Mouse (Mus musculus) naive thymus-derived CD4-positive, alpha-beta T cell, adult 2 months (primary cell): ENCODE results near the gene Samd4.

ENCODE experiments used
- DNase-seq: peaks from one replicate; pipeline ENCODE4 v3.0.0-alpha.2; 2011; ENCODE audit warnings: low read depth

The Samd4 gene

GRCm38 (mm10) chr14:47074045-47074666 lies 191.5 kb downstream of the Samd4 start:
- no peak for DNase-seq

DNA sequence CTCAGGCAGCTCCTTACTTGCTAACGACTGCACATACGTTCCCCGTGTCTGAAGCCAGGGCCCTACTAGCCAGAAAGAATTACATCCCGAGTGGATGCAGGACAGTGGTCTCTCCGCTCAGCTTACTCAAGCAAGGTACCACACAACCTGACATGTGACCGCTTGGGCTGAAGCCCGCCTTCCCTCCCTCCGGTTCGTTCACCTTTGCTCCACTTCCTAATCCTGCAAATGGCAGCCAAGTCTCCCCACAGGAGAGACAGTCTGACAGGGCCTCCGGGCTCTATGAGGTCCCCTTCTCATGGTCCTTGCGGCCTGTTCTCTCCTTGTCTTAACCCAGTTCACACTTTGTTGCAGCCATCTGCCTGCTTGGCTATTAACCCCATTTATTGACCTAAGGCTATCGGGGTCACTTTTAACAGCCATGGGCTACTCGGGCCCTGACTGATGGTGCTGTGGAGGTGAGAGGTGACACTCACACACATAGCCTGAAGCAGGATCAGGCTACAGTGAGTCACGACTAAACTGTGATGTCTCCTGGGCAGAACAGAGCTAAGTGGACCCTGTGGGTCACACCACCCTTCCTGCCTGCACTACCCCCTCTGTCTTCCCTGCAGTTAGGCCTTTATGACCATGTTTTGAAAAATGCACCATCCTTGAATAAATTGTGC lies 192.5 kb downstream of the Samd4 start:
- DNase-seq, result no peak

- no peak for DNase-seq
These were observed 193.2 kb downstream of the Samd4 start for GRCm38 (mm10) chr14:47075856-47076255.

DNA sequence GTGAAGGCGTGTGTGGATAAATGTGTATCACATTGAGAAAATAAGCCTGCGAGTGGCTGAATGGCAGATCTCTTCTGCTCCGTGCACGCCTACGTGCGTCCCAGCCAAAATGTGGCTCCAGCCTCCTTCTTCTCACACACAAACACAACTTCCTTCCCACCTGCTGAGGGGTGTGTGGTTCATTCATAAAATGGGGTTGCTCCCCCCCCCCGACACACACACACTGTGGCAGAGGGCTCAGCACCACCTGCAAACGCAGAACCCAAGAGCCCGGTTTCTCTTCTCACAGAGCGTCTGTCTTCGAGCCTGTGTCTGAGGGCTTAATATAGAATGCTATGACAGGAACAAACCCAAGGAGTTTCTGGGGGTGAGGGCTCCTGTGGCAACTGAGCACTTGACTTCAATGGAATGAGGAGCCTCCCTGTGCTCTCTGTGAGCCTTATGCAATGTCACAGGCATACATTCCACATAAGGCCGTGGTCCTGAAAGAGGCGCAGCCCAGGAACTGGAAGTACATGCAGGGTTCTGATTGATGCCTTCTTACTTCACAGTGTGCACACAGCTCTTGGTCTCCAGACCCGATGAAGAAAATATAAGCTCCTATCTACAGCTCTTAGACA lies 194.4 kb downstream of the Samd4 start:
- no peak for DNase-seq

DNA sequence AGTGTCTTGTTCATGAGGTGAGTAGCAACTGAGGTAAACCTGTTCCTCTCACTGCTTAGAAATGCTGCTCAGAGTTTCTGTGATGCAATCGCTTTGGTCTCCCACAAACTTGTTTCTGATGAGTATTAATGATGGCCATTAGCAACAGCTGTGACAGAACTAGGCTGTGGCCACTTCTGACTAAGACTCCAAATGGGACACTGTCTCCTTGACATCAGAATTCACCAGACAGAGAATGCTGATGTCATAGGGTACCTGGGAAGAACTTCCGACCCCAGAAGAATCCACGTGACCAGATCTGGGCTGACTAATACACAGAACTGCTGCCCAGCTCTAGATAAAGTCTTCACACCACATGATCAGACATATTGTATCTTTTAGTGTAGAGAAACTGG lies 194.9 kb downstream of the Samd4 start:
- DNase-seq, result no peak

DNA sequence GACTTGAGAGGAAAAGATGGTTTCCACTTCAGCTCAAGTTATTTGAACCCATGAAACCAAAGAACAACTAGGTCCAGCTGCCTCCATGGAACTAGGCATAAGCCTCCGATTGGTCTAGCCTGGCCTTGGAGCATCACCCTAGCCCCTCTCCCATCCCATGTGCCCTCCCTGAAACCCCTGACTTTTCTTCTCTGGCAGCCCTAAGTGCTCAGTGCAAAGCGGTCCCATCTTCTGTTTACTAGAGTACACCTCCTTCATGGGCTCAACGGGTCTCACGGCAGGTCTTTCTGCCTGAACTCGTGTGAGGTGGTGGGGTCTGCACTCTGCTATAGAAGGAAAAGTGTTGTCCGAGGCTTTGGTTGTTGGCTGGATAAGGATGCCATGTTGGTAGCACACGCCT lies 197.3 kb downstream of the Samd4 start:
- DNase-seq, result no peak

DNA sequence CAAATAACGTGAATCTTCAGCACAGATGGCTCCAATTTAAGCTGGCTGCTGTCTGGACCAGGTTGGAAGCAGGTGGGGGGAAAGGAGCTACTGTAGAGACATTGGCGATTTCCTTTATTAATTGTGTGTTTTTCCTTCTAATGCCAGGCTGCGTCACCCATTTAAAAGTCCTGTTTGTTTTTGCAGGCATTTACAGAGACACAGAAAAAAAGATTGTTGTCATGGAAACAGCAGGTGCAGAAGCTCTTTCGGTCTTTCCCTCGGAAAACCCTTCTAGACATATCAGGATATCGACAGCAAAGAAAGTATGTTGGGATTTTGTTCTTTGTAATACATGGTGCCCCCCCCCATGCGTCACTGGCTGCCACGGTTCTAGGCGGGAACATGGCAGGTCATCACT lies 200.7 kb downstream of the Samd4 start:
- DNase-seq, result no peak

DNA sequence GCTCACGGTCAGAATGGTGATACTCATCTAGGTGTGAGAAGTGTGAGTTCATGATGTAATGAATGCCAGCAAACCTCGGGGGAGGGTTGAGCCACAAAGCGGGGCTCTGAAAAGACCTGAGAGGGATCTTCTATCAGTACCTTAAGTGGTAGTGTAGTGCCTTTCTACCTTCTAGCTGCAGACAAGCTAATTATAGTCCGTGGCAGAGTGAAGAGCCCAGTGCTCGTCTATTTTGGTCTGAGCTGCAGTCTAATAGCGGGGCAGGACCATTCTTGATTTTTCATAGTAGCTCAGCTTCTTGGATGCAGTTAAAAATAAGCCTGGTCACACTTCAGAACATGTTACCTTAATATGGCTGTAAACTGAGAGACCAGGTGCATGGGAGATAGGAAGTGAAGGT lies 201.2 kb downstream of the Samd4 start:
- no peak for DNase-seq

DNA sequence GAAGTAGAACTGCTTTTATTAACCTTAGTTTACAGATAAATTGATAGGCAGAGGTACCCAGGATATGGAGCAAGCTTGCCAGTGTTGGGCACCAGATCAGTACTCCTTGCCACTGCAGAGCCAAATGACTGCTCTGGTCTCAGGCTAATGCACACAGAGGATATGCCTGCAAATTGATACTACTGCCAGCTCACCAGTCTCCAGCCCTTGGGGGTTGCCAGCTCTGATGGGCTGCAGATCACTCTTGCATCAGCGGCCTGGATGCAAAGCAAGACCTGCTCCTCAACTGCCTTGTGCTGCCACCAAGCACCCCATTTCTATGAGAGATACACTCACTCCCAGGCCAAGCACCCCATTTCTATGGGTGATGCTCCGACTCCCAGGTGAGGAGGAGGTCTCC lies 202.0 kb downstream of the Samd4 start:
- no peak for DNase-seq

- DNase-seq, result no peak
These were observed 203.5 kb downstream of the Samd4 start for GRCm38 (mm10) chr14:47086123-47086522.

- DNase-seq, result peak; percentile 79
These were observed 204.1 kb downstream of the Samd4 start for GRCm38 (mm10) chr14:47086743-47087142.

DNA sequence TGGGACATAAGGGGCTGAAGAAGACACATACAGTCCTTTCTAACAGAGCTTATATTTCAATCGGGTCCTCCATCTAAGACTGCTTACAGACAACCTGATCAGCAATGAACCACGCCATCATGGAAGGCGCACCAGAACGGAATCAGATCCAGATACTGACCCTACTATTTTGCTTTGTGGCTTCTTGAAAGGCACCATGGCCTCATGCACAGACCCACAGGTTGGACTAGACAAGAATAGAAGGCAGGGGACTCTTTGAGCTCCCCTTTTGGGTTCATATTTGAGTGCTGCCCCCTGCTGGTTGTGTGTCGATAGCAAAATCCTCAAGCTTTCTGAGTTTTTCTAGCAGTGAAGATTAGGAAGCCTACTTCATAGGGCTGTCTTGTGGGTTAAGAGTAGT lies 204.5 kb downstream of the Samd4 start:
- DNase-seq, result peak; percentile 85

DNA sequence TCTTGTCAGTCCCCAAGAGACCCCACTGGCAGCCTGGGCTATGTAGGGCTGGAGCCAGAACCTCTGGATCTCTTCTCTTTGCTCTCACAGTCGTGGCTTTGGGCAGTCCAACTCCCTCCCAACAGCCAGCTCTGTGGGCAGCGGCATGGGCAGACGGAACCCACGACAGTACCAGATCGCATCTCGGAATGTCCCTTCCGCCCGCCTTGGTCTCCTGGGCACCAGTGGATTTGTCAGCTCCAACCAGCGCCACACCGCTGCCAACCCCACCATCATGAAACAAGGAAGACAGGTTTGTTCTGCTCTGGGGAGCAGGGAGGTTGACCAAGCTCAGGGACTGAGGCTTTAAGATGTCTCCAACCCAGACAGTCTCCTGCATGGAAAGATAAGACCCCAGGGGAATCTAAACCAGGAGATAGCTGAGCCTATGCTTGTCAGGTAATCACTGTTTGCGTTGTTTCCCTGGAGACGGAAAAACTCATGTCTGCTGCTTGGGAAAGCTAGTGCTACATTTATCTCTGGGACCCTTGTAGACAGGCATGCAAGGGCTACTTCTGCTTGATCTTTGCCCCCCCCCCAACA lies 205.1 kb downstream of the Samd4 start:
- no peak for DNase-seq

GRCm38 (mm10) chr14:47088339-47088738 lies 205.7 kb downstream of the Samd4 start:
- no peak for DNase-seq

GRCm38 (mm10) chr14:47089153-47089552 lies 206.5 kb downstream of the Samd4 start:
- no peak for DNase-seq

- DNase-seq, result no peak
These were observed 209.3 kb downstream of the Samd4 start for GRCm38 (mm10) chr14:47091908-47092307.

- DNase-seq, result no peak
These were observed 210.7 kb downstream of the Samd4 start for GRCm38 (mm10) chr14:47093355-47093792.

GRCm38 (mm10) chr14:47095036-47095435 lies 212.4 kb downstream of the Samd4 start:
- no peak for DNase-seq

DNA sequence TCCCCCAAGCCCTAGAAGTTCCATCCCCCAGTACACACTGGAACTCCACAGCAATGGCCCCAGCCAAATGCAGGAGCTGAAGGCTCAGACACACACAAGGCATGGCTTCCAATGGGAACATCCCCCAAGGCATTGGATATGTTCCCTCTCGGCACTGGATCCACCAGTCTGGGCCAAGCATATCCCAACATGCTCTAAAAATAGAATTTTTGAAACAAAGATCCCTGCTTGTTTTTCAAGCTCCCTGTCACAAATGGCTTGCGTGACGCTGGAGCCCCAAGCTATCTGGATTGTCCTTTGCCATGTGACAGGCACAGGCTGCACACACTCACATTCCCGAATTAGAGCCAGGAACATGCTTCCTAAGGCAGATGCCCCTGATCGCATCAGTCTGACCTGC lies 213.7 kb downstream of the Samd4 start:
- no peak for DNase-seq

DNA sequence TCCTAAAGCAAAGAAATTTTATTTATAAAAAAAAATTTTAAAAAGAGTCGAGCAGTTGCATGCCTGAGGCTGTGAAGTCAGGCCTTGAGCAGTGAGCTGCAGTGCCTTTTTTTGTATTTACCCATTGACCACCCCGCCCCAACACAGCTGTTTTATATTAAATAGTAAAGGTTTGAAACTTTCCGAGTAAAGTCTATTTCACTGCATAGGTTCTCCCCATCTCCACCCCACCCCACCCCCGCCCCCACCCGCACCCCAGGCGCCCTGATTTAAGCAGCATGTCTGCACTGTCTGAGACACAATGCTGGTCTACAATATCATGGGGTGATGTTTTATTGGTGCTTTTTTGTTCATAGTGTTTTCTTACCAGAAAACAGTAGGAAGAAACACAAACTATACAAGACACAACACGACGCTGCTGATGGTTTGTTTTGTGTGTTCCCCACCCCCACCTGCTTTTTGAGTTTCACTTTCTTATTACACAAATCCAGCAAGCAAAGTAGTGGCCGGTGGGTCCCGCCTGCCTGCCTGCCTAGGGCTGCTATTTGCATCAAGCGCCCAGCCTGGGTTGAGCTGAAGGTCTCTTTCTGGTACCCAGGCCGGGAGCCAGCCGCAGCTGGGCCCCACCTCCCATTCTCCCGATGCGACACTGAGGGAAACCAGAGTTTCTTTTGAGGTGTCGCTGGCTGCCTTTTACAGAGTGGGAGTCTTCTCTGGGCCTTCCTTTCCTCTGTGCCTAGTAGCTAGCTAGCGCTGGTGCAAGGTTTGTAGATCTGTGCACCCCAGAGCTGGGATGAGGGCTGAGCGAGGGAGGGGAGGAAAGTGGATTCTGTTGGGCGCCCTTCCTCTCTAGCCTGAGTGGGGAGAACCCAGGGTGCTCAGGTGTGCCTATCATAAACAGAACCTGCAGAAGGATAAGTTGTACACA lies 221.9 kb downstream of the Samd4 start:
- peak; percentile 70 for DNase-seq

DNA sequence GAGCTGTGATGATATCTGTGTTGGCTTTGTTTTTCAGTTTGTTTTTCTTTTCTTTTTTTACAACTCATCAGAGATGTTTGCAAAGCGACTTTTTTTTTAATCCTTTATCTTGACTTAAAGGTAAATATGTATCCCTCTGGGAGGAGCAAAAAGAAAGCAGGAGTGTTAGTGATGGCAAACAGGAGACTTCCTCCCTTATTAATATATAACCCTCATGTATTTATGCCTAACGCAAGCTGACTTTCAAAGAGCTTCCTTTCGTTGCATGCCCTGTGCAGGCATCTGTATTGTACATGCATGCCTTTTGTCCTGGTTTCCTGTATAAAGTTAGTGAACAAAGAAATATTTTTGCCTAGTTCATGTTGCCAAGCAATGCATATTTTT lies 222.5 kb downstream of the Samd4 start:
- DNase-seq, result peak; percentile 30

- DNase-seq, result peak; percentile 13
These were observed 223.1 kb downstream of the Samd4 start for GRCm38 (mm10) chr14:47105755-47106154.
